Mouse (Mus musculus) thymus, postnatal 10 days (tissue): Measurements from ENCODE around the gene Wdr43.

Source experiments
- DNase-seq, 2 experiments: peaks; one replicate each; pipeline ENCODE4 v3.0.0; 2021; ENCODE audit warnings: low spot score in 2 of 2

Wdr43 gene

GRCm38 (mm10) chr17:71662751-71663250 lies 47.1 kb downstream of the Wdr43 start:
- peak; percentile 33 to 64 for DNase-seq

- DNase-seq, result no peak
These were observed 47.8 kb downstream of the Wdr43 start for GRCm38 (mm10) chr17:71663491-71663890.

- DNase-seq, result no peak
These were observed 48.5 kb downstream of the Wdr43 start for GRCm38 (mm10) chr17:71664172-71664571.

GRCm38 (mm10) chr17:71665201-71665600 lies 49.5 kb downstream of the Wdr43 start:
- no peak for DNase-seq

- DNase-seq, result no peak
These were observed 53.8 kb downstream of the Wdr43 start for GRCm38 (mm10) chr17:71669511-71669910.

- DNase-seq, result peak; percentile 15 to 69
These were observed 56.3 kb downstream of the Wdr43 start for GRCm38 (mm10) chr17:71671840-71672546.

GRCm38 (mm10) chr17:71673092-71673491 lies 57.4 kb downstream of the Wdr43 start, which contains the start of gene Togaram2:
Gene Togaram2, plus strand, starts transcription at chr17:71673261.
- no peak for DNase-seq

- DNase-seq, result no peak
These were observed 58.2 kb downstream of the Wdr43 start for GRCm38 (mm10) chr17:71673936-71674335.

- DNase-seq, result no peak
These were observed 59.2 kb downstream of the Wdr43 start for GRCm38 (mm10) chr17:71674886-71675285.

GRCm38 (mm10) chr17:71681666-71682065 lies 66.0 kb downstream of the Wdr43 start:
- no peak for DNase-seq

- DNase-seq, result no peak
These were observed 66.7 kb downstream of the Wdr43 start for GRCm38 (mm10) chr17:71682379-71682778.

GRCm38 (mm10) chr17:71683281-71683680 lies 67.6 kb downstream of the Wdr43 start:
- no peak for DNase-seq

GRCm38 (mm10) chr17:71684103-71684608 lies 68.5 kb downstream of the Wdr43 start:
- no peak for DNase-seq

- no peak for DNase-seq
These were observed 71.7 kb downstream of the Wdr43 start for GRCm38 (mm10) chr17:71687436-71687835.

GRCm38 (mm10) chr17:71689903-71690302 lies 74.2 kb downstream of the Wdr43 start:
- DNase-seq, result no peak

- DNase-seq, result no peak
These were observed 75.7 kb downstream of the Wdr43 start for GRCm38 (mm10) chr17:71691361-71691875.

GRCm38 (mm10) chr17:71693313-71693712 lies 77.6 kb downstream of the Wdr43 start:
- no peak for DNase-seq

- peak in 1 of 2 experiments; percentile 37 for DNase-seq
These were observed 78.1 kb downstream of the Wdr43 start for GRCm38 (mm10) chr17:71693780-71694179.

- no peak for DNase-seq
These were observed 79.5 kb downstream of the Wdr43 start for GRCm38 (mm10) chr17:71695151-71695550.

- no peak for DNase-seq
These were observed 80.1 kb downstream of the Wdr43 start for GRCm38 (mm10) chr17:71695716-71696315.

GRCm38 (mm10) chr17:71696396-71696795 lies 80.7 kb downstream of the Wdr43 start:
- no peak for DNase-seq

GRCm38 (mm10) chr17:71697896-71698618 lies 82.4 kb downstream of the Wdr43 start:
- DNase-seq, result no peak
